Mouse (Mus musculus): ENCODE measurements around the gene Camta2.

DNA sequence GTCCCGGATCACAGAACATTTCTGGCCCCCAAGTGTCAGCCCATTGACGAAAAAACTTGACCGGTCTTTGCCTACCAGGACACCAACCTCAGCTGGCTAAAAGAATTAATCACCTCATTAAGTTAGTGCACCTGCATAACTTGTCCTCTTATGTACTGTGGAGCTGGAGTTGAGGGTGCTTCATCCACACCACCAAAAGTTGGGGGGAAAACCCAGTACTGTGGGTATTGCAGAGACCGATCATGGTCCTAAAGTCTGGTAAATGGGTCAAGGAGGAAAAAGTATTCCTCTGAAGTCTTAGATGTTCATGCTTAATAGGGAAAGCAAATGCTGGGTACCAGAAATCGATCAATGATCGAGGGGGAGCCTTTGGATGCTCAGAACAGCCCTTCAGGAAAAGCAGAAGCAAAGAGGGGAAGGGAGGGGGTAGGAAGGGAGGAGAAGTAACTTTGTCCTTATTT lies 35.0 kb downstream of the Camta2 start:
- no peak for TF ChIP-seq CTCF (IDR thresholded peaks at IDR 0.05; ENCODE audit: low read depth)
- TF ChIP-seq EP300 (IDR thresholded peaks at IDR 0.05; ENCODE audit: low read depth), result no peak
